Mouse (Mus musculus) ovary, postnatal 36 days (tissue): ENCODE results near the gene Mbd4.
"Not testable (repeated sequence)": the region's sequence is repeated elsewhere in the genome, so short reads cannot be mapped to it uniquely, and the experiment has no call there.

Source experiments
- DNase-seq: peaks from one replicate; pipeline ENCODE4 v3.0.0; 2022; ENCODE audit warnings: low spot score, mixed read lengths

The Mbd4 gene

DNA sequence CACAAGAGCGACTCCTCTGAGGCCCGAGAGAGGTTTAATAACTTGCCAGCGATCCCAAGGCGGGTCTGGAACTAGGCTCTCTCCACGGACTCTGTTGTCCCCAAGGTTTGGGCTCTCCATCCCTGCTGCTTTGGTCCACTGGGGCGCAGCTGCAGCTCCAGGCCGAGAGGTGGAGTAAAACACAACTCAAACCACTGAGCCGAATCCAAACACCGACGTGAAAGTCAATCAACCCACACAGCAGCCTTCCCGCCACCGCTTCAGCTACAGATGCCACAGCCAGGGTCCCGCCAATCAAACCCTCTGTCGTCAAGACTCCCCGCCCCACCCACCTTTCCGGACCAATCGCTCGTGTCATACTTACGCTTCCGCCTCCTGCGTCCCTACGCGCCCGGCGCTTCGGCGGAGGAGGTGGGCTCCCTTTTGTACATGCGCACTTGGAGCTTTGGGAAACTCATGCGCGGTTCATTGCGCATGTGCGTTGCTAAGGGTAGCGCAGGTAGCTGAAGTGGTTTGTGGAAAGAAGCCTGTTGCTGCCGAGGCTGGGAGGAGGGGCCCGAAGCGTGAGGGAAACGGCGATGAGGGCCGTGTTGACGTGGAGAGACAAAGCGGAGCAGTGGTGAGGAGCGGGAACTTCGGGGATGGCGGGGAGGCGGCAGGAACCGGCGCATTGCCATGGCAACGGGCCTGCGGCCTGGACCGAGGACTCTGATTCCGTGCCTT is at the start of gene Mbd4, which contains the start of gene Ift122:
TSS of gene Mbd4 (minus strand) at position 281 of the 723 bp plus-strand sequence.
TSS of gene Ift122 (plus strand) at position 380 of the 723 bp plus-strand sequence.
- peak; percentile 96 for DNase-seq

DNA sequence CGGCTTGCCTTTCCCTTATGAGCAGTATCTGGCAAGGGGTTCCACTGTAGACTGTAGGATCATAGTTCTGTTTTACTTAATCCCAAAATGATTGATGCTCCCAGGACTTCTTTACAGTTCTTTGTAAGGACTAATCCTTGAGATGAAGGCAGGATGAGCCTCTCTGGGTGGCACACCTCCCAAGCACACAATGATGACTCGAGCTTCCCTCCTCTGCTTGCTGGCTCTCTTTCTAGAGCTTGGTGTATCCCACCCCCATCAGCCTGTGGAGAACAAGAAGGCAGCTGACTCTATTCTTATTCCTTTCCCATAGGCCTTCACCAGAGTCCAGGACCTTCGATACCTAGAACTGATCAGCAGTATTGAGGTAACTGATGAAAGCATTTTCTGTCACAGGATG is 49.4 kb upstream of the Mbd4 start:
- DNase-seq, result no peak

DNA sequence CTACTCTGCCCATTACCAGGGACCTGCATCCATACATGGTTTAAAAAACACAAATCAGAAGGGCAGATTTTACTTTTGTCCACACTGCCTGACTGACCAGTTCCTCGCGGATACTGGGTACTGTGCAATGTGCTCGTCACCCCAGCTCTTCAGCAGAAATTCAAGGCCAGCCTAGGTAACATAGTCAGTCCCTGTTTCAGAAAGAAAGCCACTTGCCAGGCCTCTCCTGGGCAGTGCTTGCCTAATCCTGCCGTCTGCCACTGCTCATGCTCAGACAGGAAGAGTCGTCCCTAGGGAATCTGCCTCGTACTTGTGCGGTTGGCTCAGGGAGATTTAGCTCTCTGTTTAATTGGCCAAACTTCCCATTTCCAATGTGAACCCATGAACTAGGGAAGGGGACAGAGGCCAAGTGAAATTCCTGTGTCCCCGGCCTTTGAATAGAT is 48.3 kb upstream of the Mbd4 start:
- DNase-seq, result no peak

DNA sequence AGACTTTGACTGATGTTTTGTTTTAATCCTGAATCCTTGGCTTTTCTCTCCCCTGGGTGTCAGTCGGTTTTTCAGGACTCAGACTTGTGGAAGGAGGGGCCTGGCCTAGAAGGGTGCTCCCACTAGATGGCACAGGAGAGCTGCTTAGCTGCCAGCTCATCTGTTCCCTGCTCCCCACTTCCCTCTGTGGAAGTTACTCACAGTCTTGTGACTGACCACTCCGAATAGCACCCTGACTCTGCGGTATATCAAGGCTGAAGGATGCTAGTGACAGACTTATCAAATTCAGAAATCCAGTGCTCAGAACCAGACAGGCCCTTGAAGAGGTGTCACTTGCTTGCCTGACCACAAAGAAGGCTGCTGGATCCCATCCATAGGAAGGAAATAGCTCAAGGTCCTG is 47.9 kb upstream of the Mbd4 start:
- DNase-seq, result peak; percentile 65

DNA sequence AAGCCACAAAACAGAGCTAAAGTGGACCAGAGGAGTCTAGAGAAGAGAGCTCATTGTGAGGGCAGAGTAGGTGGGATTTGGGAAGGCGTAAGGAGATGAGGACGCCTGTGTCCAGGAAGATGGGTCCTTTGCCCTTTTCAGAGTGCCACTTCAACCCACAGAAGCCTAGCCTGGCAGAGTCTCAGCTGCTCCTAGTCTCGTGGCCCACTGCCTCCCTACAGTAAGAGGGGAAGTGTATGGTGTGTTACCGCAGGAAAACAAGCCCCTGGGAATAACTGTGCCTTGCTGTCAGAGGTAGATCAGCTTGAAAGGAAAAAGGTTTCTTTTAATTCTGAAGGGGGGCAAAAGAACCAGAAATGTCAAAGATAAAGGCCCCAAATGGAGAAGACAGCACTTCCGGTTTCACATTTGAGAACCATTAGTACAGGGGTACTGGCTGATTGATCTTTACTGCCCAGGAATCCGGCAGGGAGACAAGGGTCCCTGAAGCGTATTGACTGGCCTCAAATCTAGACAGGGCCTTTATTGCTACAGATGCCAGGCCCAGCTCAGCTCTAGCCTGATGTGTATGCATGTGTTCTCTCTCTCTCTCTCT is 44.9 kb upstream of the Mbd4 start:
- no peak for DNase-seq

DNA sequence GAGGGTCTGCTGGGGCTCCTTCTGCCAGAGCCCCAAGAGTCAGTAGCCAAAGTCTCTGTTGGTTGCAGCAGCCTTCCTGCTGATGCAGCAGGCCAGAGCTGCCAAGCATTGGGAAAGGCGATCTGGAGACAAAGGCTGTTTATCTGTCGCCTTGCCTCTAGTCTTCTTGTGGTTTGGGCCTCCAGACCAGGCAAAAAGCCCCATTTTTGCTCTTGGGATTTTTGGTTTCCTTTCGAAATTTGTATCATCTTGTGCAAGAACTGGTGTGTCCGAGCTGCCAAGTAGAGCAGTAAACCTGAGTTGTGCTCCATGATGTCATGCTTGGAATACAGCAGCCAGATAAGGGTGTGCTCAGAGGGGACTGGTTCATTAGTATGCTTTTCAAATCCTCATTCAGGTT is 43.9 kb upstream of the Mbd4 start:
- no peak for DNase-seq

DNA sequence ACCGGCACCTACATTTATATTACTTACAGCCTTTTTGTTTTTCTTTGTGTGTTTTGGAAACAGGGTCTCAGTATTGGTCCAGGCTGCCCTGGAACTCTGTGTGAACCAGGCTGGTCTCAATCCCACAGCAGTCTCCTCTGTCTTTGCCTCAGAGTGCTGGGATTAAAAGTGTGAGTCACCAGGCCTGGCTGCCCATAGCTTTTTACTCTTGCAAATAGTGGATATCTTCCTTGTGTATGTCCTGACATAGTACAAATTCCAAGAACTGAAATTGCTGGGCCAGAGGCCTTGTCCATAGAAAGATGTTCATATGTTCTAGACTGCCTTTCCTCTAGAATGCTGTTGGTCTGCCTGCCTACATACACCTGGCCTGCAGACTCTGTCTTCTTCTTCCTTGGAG is 43.2 kb upstream of the Mbd4 start:
- no peak for DNase-seq

DNA sequence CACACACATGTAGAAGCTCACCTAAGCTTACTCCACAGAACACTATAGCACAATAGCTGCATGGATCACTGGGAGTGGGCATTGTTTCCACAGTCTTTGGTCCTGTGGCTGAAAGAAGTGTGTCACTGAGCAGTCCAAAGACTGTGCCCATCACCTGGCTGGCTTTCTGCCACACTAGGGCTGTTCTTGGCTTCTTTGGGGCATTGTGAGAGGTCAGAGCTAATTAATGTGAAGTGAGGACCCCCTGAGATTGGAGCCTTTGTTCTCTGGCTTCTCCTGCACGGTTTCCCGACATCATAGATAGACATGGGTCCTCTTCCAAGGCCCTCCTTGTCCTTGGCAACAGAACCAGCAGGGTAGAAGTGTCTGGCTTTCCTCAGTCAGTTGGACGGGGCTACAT is 39.2 kb upstream of the Mbd4 start:
- DNase-seq, result no peak

DNA sequence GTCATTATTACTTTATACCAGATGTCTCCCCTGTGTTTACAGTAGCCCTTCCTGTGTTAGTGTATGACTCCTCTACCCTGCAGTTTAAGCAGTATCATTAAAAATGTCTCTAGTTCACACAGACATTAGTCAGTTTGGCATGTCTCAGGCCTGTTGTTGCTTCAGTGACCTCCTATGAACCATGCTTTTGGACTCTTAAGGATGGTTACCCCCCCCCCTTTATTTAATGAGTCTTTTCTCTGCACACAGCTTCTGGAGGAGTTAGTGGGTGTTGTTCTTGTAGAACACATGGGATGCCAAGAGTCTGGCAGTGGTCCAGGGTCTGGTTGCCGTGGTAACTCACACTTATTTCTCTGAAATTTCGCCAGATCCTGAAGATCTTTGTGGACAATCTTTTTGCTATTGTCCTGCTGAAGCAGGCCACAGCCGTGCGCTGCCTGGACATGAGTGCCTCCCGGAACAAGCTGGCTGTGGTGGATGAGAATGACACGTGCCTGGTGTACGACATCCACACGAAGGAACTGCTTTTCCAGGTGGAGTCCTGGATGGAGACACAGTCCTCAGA is 38.4 kb upstream of the Mbd4 start:
- peak; percentile 64 for DNase-seq

DNA sequence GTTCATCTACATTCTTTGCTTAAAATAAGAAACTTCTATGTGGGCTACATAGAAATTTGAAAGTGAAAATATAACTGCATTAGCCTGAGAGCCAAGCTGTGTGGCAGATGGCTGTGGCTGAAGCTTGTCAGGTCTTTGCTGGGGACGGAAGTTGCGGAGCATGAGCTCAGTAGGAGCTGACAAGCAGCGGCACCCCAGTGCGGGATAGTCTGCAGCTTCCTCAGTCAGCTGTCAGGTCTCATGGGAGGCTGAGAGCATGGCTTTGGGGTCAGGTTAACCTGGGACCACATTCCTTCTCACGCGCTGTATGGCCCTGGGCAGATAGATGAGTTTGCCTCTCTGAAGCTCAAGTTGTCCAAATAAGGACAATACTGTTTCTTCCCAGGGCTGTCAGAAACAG is 37.9 kb upstream of the Mbd4 start:
- DNase-seq, result no peak

DNA sequence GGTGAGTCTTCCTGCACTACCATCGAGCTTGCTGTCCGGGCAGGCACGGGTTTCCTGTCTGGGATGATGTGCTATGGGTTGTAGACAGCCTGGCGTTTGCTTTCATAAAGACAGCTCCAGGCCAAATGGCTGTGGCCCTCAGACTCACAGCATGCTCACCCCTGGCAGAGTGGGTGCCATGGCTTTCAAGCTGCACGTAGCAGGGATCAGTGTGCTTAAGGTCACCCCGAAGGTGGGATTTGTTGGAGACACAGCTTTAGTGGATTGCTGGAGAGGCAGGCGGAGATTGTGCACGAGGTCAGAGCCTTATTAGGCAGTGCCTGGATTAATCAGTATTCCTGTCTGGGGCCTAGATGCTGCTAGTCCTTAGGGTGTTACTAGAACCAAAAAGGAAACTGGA is 37.4 kb upstream of the Mbd4 start:
- no peak for DNase-seq

DNA sequence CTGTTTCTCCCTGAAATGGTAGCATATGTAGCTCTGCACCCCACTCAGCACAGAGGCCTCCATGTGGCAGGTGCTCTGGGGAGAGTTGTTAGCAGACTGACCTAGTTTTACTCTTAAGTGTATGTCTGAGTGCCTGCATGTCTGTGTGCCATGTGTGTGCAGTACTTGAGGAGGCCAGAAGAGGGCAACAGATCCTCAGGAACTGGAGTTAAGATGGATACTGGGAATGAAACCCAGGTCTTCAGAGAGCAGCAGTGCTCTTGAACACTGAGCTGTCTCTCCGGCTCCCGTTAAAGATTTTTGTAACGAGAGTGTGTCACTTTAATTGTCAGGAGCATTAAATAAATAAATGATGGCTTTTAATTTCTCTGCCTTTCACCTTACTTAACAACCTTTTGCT is 35.1 kb upstream of the Mbd4 start:
- DNase-seq, result no peak

DNA sequence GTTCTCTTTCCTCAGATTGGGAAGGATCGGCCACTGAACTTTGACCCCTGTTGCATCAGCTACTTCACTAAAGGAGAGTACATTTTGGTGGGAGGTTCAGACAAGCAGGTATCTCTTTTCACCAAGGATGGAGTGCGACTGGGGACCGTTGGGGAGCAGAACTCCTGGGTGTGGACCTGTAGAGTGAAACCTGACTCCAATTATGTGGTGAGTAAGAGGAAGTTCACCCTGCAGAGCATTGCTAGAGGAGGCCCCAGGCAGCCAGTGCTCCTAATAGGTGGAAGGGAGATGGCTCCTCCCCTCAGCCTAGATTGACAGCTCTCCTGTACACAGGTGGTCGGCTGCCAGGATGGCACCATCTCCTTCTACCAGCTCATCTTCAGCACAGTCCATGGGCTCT is 33.7 kb upstream of the Mbd4 start:
- DNase-seq, result no peak

DNA sequence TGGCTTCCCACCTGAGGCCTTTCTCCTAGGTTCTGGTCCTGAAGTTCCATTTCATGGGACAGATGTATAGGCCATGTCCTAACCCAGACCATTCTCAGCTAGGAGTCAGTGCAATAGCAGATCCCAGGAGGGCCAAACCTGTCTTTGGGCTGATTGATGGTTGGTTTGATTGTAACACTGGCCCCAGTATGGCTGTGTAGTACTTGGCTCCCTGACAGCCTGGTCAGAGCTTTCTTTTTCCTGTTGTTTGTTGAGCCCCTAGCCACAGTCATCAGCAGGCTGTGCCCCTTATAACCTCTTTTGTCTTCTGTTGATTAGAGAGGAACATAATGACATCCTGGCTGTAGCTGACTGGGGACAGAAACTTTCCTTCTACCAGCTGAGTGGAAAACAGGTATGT is 30.8 kb upstream of the Mbd4 start:
- DNase-seq, result no peak

DNA sequence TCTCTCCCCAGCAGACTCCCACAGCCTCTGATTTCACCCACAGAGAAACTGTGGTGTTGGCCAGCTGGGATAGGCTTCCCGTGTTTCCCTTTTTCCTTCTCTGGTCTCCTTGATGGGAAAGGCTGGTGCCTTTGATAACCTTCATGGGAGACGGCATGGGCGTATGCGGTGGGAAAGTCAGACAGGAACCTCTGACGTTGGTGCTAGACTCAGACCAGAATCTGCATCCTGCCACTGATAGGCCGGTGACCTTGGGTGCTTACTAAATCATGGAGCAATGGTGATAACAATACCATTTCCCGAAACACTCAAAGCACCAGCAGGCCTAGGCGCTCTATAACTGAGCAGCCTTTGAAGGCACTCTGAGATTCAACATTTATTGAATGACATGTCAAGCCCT is 27.6 kb upstream of the Mbd4 start:
- no peak for DNase-seq

DNA sequence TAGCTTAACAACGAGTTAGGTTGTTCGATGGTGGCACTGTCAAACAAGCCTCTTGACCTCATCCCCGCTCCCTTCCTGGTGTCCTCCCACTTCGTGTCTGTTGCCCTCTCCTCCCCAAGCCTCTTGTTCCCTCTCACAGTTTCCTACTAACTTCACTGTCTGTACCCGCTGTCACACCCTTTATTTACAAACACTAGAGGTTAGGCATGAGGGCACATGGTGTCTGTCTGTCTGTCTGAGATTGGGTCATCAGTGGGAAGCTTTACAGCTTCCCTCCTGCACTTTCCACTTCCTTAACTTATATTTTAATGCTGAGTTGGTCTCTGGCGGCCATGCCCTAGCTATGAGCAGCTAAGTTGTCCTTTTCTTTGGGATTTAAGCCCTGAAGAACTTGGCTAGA is 26.6 kb upstream of the Mbd4 start:
- no peak for DNase-seq

DNA sequence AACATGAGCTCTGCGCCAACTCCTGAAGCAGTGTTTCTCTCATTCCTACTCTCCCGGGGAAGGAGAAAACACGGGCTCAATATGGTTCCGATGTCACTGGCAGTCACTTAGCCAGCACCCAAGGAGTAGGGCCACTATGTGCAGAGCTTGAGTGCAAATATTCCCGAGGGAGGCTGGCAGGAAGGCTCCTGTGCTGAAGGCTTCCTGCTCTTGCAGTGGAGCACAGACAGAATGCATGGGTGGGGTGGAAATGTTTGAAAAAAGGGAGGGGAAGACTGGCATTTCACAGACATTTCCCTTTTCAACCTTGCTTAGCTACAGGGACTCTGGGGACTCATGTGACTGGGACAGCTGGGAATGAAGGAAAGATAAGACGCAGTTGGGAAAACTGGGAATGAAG is 25.5 kb upstream of the Mbd4 start:
- no peak for DNase-seq

DNA sequence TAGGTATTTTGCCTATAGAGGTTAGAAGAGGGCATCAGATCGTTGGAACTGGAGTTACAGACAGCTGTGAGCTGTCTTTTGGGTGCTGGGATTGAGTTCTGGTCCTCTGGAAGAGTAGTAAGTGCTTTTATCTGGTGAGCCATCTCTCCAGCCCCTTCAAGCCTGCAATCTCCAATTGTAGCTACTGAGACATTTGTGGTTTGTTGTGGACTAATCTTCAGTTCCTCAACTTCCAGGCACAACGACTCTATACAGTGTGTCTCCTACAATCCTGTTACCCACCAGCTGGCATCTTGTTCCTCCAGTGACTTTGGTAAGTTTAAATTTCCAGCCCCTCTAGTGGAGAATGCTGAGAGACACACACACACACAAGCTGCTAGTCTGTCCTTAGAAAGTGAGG is 24.1 kb upstream of the Mbd4 start:
- DNase-seq, result no peak

DNA sequence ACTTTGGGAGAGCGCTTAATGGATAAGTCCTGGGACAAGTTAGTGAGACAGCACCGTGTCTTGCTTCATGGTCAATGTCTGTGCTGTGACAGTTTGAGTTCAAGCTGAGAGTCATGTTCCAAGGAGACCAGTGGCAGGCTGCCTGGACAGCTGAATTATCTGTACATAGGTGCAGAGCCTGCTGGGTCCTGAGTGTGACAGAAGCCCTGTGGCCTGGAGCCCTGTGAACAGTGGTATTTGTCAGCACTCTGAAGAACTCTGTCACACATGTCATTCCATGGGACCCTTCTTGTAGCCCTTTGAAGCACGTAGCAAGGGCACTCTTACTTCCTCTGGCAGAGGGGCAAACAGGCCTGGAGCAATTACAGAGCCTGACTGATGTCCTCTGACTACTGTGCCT is 18.1 kb upstream of the Mbd4 start:
- DNase-seq, result not testable (repeated sequence)

DNA sequence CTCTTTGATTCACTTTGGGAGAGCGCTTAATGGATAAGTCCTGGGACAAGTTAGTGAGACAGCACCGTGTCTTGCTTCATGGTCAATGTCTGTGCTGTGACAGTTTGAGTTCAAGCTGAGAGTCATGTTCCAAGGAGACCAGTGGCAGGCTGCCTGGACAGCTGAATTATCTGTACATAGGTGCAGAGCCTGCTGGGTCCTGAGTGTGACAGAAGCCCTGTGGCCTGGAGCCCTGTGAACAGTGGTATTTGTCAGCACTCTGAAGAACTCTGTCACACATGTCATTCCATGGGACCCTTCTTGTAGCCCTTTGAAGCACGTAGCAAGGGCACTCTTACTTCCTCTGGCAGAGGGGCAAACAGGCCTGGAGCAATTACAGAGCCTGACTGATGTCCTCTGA is 14.0 kb upstream of the Mbd4 start:
- not testable (repeated sequence) for DNase-seq

DNA sequence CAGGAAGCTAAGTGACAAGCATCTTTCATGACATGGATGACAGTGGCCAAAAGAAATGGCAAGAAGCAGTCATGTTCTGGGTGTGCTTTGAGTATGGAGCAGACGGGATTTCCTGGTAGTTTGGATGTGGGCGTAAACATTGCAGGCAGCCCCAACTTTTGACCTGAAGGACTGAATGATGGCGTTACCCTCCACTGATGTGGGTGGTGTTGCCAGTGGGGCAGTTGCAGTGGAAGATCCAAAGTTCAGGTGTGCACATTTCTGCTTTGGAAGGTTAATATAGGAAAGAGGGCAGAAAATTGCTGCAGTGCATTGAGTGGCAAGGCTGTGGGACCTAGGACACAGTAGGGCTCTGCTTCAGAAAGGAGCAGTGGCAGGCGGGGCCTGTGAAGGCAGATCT is 12.1 kb upstream of the Mbd4 start:
- DNase-seq, result no peak

DNA sequence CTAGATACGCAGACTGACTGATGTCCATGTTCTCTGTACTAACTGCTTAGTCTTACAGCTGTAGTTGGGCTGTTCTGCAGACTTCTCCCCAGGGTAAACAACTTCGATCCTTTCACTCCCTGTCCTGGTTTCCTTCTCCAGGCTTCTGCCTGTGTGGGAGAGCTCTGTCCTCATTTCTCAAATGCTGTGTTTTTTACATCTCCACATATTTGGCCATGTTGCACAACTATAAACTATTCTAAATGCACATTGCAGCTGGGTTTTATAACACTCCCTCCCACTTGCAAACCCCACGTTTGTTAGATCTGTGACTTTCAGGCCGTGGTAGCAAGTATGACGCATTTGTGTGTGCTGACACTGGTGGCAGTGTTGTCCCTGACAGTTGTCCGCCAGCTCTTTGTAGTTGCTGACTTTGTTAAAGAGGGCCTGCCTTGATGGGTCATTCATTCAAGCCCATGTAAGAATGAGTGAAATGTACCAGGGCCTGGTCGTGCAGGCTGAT is 10.2 kb upstream of the Mbd4 start:
- no peak for DNase-seq

DNA sequence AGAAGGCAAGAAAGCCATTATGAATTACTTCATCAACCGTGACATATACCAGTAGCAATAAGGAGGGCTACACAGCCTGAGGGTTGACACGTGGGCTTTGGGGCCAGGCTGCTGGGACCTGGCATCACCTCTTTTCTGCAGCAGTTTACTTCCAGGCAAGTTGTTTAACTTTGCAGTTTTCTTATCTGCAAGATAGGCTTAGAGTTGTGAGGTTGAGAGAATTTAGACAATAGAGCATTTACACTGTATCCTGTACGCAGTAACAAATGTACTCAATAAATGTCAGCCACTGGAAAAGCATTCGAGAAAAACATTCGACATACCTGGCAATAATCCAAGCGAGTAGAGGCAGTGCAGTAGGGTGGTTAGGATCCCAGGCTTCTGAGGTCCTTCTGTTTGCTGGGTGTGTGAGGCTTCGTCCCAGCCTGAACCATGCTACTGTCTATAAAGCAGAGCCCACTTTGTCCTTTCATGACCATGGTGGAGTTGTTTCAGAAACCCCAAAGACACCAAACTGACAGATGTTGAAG is 6.9 kb upstream of the Mbd4 start:
- DNase-seq, result no peak
